Mouse (Mus musculus) testis, adult 2 months (tissue): ENCODE data around the gene Gpc6. TPM values are rescaled to one million over a fixed set of nuclear protein-coding genes. Genes with fewer than 3 reads are reported as not detected.
A peak's percentile ranks its signal among the peaks of the same experiment; 100 is the strongest.

Experiments
- H3K27ac ChIP-seq: fragments of 200-500 bp; 2 replicates; pipeline ENCODE4 v1.5.1; 2012; ENCODE audit warnings: low read depth, low read length; ENCODE audit not compliant: control insufficient read depth, insufficient read depth
- H3K27me3 ChIP-seq: fragments of 200-500 bp; 2 replicates; pipeline ENCODE4 v1.6.1; 2012; ENCODE audit warnings: mild to moderate bottlenecking, low read length, moderate library complexity; ENCODE audit not compliant: control insufficient read depth, insufficient read depth
- H3K36me3 ChIP-seq: fragments of 200-500 bp; 2 replicates; pipeline ENCODE4 v1.6.1; 2012; ENCODE audit warnings: mild to moderate bottlenecking, low read length; ENCODE audit not compliant: control insufficient read depth, insufficient read depth
- H3K4me1 ChIP-seq: fragments of 200-500 bp; 2 replicates; pipeline ENCODE4 v1.6.1; 2012; ENCODE audit warnings: low read length; ENCODE audit not compliant: control insufficient read depth, insufficient read depth
- H3K4me3 ChIP-seq: fragments of 200-500 bp; 2 replicates; pipeline ENCODE4 v1.5.1; 2012; ENCODE audit warnings: low read depth, mild to moderate bottlenecking, low read length, moderate library complexity, mixed read lengths; ENCODE audit not compliant: control insufficient read depth
- CTCF ChIP-seq: fragments of 200-500 bp; IDR thresholded peaks from 2 replicates; pipeline ENCODE4 v1.5.1; 2012; ENCODE audit warnings: low read depth, mild to moderate bottlenecking, inconsistent platforms, low read length, moderate library complexity; ENCODE audit not compliant: control insufficient read depth, insufficient read depth, insufficient replicate concordance
- POLR2A ChIP-seq: fragments of 200-500 bp; IDR thresholded peaks from 2 replicates; pipeline ENCODE4 v1.6.1; 2012; ENCODE audit warnings: low read depth, mild to moderate bottlenecking, inconsistent platforms, low read length, moderate library complexity; ENCODE audit not compliant: control insufficient read depth
- polyA plus RNA-seq: library from polyadenylated mRNA; depleted of rRNA; stranded (reverse); fragments of >200 nt; gene quantifications from 2 replicates; pipeline ENCODE4 v1.2.3, GENCODE M21; 2012

Gene Gpc6
- polyA plus RNA-seq, 1 experiment, result 0.35 TPM

DNA sequence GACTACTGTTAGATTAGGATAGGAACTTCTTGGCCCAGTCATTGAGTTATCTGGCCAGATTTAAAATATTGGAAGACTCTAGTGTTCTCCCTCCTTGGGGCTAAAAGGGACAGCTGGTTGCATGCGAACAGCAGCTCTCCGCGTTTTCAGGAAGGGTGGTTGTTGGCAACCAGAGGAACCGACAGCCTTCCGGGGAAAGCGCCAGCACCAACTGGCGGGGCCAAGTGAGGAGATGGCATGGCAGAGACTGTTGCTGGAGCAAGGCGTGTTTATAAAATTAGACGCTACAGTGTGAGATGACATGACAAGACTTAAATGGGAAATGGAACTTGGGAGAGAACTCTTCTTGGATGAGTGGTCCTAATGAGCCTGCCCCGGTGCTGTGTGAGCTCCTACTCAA is 1056.4 kb downstream of the Gpc6 start:
- H3K27ac ChIP-seq, result no peak overlapping the region
- H3K4me3 ChIP-seq, result no peak overlapping the region
- no peaks in the 10 kb centered on the region for H3K4me1 ChIP-seq
- no peak for TF ChIP-seq CTCF
- no peak for TF ChIP-seq POLR2A
- H3K27me3 ChIP-seq, result no peaks in the 10 kb centered on the region
- H3K36me3 ChIP-seq, result no peaks in the 10 kb centered on the region

DNA sequence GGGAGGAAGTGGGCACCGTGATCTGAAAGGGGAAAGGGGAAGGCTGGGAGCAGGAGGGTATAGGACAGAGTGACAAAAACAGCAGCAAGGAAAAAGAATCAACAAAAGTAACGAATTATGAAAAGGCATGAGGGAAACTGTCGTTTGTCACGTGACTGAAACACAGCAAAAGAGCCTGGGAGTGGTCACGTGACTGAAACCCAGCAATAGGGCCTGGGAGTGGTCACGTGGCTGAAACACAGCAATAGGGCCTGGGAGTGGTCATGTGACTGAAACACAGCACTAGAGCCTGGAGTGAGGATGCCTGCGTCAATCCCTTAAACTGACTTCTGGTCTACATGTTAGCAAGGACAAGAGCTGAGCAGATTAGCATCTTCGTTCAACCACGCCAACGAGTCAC is 1063.3 kb downstream of the Gpc6 start:
- TF ChIP-seq POLR2A (no peak), CTCF (no peak)
- Histone ChIP-seq H3K27ac (no peak overlapping the region; the same call in 1 of the 2 replicates), H3K4me3 (peak overlapping the region; percentile 50), H3K27me3 (no peaks in the 10 kb centered on the region), H3K4me1 (peaks cover 6% of the 10 kb centered on the region), H3K36me3 (no peaks in the 10 kb centered on the region)

DNA sequence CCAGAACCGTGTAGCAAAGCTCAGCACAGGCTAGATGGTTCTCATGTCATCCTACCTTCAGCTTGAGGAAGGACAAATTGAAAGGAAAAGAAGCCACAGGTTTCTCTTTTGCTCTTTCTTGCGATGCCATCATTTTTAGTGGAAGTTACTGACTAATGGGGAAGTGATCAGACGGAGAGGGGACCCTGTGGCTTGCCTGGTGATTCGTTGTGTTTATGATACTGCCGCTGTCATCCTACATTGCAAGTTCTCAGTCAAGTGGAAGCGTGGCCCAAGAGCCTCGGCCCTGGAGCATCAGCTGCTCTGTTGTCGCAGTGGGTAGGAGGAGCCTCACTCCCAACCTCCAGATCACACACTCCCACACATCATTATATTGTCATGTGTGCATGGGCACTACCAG is 1065.1 kb downstream of the Gpc6 start:
- no peaks in the 10 kb centered on the region for H3K36me3 ChIP-seq
- no peak overlapping the region for H3K4me3 ChIP-seq
- no peaks in the 10 kb centered on the region for H3K27me3 ChIP-seq
- no peak for TF ChIP-seq CTCF
- TF ChIP-seq POLR2A, result no peak
- H3K27ac ChIP-seq, result no peak overlapping the region
- peaks cover 6% of the 10 kb centered on the region for H3K4me1 ChIP-seq

DNA sequence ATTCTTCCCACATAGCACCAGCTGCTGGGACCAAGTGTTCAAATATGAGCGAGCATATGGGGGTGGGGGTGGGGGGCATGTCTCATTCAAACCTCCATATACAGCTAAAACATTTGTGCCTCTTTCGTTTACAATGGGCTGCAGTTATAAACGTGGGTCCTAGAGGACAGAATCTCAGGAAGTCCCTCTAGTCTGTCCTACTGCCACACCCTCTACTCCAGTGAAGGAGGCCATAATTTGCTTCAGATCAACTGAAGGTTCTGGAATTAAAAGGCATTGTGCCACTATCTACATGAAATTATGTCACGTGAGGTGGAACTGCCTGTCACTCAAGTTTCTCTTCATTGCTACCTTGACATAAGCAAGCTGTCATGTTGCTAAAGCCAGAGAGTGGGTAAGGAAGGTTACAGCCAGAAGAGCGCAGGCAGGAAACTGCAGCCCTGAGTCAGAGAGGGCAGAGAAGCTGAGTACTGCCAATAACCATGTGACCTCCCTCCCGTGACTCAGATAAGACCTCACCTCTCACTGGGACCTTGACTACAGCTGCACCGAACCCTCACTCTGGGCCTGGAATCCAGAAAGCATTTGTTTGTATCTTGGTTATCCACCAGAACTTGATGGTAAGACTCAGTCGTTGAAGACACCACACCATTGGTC is 1067.6 kb downstream of the Gpc6 start:
- Histone ChIP-seq H3K27me3 (no peaks in the 10 kb centered on the region), H3K27ac (no peak overlapping the region), H3K36me3 (no peaks in the 10 kb centered on the region), H3K4me1 (peaks cover 6% of the 10 kb centered on the region), H3K4me3 (no peak overlapping the region)
- TF ChIP-seq CTCF, result no peak
- no peak for TF ChIP-seq POLR2A

DNA sequence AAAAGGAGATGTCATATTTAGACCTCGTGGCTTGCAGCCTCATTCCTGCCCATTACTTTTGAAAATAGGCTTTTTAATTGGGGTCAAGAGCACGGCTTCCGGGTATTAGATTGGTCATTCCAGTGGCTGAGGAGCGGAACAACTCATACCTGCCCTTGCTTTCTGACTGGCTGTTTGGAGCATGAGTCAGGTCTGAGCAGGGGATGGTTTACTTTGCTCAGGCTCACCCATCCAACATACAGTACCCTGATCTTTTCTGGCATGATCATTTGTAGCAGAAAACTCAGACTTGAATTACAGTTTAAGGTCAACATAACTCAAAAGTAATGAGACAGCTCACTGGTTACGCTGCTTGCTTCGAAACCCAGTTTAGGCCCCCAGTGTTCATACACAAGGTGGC is 1068.7 kb downstream of the Gpc6 start:
- Histone ChIP-seq H3K36me3 (no peaks in the 10 kb centered on the region), H3K4me1 (no peaks in the 10 kb centered on the region), H3K27me3 (no peaks in the 10 kb centered on the region), H3K27ac (no peak overlapping the region), H3K4me3 (no peak overlapping the region)
- TF ChIP-seq CTCF (no peak), POLR2A (no peak)

DNA sequence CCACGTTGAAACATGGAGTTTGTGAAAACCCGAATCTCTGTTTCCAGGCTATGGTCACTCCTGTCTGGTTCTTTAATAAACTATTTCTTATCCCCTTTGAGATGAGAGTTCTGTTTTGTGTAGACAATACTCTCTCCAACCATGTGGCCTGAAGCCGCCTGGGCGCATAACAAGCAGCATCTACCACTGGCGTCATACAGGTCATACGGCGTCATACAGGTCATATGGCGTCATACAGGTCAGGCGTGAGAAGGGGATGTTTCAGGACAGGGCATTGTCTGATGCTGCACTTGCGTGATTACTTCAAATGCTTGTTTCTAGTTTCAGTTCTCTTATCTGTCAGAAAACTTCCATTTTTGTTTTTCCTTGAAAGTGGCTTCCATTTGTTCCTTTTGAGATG is 1079.3 kb downstream of the Gpc6 start:
- H3K4me3 ChIP-seq, result no peak overlapping the region
- H3K27me3 ChIP-seq, result no peaks in the 10 kb centered on the region
- H3K4me1 ChIP-seq, result no peaks in the 10 kb centered on the region
- no peaks in the 10 kb centered on the region for H3K36me3 ChIP-seq
- no peak for TF ChIP-seq POLR2A
- TF ChIP-seq CTCF, result no peak
- H3K27ac ChIP-seq, result no peak overlapping the region

DNA sequence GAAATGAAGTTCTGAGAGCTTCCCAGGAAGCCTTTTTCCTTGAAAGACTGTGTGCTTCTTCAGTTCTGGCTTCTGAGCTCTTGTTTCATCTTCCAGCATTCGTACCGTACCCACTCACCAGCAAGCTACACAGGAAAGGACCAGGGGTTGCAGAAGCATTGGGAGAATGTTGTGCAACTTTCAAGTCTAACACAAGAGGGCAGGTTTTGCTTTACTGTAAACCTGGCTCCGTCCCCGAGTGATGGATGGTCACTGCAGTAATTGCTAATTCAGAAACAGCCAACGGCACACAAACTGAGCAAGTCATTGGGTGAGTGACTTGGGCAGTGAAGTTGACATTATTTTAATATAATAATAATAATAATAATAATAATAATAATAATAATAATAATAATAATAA is 1080.6 kb downstream of the Gpc6 start:
- Histone ChIP-seq H3K4me3 (no peak overlapping the region), H3K27me3 (no peaks in the 10 kb centered on the region), H3K27ac (no peak overlapping the region), H3K36me3 (no peaks in the 10 kb centered on the region), H3K4me1 (no peaks in the 10 kb centered on the region)
- TF ChIP-seq POLR2A (no peak), CTCF (no peak)
